Mouse (Mus musculus) ZHBTc4 (cell line): ENCODE measurements around the gene Hdac4.

Source experiments
- DNase-seq: peaks from one replicate; pipeline ENCODE4 v3.0.0-alpha.2; 2011; ENCODE audit warnings: low read depth, low spot score

Hdac4 gene

DNA sequence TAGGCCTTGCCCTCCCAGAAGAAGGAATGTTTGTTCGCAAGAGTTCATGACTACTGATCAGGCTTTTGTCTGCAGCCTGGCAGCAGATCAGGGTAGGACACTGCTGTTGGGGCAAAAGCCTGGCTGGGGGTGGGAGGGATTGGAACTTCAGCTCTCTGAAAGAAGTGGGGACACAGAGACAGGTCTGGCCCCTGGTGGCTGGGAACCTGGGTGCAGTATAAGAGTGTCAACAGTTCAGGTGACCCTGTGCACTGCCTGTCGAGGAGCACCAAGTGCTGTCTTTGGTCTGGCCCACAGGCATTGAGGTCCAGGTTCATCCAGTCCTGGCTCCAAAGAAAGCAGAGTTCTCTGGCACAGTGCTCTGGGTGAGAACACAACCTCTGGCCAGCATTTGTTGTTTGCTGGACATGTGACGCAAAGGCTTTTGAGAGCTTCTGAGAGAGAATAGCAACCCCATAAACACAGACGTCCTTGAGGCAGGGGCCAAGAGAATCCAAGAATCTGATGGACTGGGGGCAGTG lies 95.1 kb downstream of the Hdac4 start:
- DNase-seq, result no peak

DNA sequence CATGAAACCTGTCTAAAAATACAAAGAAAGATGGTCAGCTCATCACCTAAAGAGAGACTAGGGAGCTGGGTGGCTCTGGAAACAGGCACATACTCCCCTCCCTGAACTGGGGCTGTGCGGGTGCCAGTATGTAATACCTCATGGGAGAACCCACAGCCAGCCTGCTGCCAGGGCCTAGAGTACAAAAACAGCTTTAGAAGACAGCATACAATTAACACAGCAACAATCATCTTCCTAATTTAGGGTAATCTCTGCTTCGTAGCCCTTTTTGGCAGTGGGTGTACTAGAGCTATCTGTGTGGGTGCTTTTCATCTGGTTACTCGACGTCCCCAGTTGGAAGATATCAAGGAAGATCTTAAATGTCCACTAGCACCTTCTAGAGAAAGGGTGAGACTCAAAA lies 95.5 kb downstream of the Hdac4 start:
- DNase-seq, result no peak

DNA sequence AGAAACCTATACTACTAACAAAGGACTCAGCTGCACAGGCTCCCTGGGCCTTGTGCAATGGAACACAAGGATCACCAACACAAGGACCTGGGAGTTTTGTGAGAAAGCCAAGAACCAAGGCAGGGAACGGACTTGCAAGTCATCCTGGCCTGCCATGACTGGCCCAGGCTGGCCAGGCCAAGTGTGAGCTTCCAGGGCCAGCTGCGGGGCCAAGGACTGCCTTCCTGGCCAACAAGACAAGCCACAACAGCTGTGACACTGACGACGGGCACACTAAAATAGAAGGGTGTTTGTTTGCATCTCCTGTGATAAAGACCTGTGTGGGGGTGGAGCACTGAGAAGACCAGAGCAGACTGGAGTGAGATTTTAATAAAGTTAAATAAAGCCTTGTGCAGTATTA lies 96.0 kb downstream of the Hdac4 start:
- DNase-seq, result no peak

DNA sequence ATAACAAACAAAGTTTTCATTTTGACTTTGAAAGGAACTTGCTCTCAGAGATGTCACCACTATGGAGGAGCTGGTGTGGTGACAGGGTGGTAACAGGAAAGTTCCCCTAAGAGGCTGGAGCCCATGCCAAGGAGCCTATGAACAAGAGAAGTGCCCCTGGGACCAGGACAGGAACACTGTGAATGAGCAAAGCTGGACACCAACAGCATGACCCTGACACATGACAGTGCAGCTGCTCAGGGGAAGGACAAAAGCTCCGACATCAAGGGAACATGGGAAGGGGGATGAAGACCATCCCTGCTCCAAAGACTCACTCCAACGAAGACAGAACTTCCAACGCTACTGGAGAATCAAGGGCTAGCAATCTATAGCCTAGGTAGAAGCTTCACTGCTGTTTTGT lies 97.0 kb downstream of the Hdac4 start:
- no peak for DNase-seq

DNA sequence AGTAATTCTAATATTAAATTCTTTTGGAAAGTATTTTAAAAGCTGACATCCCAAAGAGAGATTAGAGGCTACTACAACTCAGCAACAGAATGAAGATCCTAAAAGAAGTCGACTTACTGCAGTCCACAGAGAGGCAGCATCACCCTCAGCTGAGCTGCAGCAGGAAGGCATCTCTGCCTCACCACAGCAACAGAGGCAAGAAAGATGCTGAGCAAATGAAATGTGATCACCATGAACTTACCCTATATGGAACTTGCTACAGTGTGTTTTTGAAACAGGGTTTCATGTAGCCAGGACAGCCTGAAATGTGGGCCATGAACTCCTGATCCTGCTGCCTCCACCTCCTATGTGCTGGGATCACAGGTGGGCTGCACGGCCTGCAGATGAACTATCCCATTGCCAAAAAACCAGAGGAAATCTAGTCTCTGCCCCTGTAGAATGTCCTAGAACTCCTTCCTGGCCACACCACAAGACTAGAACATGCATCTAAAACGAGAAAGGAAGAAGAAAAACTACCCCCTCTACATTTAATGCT lies 98.4 kb downstream of the Hdac4 start:
- no peak for DNase-seq

DNA sequence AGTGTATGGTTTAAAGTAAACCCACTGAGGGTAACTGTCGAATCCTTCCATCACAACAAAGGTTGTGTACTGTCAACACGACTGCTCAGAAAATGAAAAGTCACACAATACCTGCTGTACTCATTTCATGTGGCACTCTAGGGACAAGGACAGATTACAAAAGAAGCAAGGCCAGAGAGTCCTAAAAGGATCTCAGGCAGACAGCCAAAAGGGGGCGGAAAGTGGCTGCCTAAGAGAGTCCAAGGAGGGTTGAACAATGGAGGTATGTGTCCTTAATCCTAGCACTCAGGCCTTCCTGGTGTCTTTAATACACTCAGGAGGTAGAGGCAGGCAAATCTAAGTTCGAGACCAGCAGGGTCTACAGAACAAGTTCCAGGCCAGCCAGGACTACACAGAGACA lies 103.2 kb downstream of the Hdac4 start:
- no peak for DNase-seq

DNA sequence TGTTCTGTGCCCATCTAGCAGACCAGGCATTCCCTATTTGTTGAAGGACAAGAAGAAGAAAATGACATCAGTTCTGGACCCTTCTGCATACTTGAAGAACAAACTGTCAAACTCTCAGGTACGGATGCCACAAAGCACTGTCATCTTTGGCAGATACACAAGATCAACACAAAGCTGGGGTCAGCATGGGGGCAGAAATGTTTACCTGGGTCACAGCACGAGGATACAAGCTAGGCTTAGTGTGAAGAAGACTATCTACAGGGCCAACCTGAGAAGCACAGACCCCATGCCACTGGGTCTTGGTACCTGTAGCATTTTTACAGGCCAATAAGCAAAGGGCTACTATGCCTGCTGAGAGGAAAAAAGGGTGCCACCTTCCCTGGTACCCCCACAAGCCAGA lies 107.7 kb downstream of the Hdac4 start:
- no peak for DNase-seq

DNA sequence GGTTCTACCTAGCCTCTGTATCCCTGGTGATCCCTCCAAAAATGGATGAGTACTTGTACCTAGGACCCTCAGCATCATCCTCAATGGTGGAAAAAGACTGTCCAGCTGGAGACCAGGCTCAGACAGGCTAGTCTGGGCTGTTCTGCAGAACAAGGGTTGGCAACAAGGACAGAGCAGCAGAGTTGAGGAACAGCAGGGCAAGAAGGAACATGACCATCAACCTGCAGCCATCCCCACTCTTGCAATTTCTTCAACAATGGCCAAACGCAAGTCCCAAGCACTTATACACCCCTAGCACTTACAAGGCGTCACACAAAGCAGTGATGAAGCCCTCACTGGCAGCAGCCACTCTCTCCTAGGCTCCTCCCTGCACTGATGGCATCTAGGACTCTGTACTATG lies 108.2 kb downstream of the Hdac4 start:
- DNase-seq, result no peak

DNA sequence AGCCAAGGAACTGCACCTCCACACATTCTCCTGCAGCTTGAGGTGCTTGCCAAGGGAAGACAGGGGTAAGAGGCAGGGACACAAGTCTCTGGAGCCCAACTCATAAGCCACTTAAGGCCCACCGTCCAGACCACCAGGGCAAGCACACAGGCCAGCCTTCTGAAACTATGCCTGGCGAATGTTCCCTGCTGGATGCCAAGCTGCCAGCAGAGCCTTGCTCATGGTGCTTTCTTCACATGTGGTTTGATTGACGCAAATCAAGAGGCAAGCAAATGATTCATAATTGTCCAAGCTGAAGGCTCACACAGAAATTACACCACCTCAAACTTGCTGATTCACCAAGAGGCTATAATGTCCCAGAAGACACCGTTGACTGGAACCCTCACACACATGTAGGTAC lies 108.7 kb downstream of the Hdac4 start:
- DNase-seq, result no peak

DNA sequence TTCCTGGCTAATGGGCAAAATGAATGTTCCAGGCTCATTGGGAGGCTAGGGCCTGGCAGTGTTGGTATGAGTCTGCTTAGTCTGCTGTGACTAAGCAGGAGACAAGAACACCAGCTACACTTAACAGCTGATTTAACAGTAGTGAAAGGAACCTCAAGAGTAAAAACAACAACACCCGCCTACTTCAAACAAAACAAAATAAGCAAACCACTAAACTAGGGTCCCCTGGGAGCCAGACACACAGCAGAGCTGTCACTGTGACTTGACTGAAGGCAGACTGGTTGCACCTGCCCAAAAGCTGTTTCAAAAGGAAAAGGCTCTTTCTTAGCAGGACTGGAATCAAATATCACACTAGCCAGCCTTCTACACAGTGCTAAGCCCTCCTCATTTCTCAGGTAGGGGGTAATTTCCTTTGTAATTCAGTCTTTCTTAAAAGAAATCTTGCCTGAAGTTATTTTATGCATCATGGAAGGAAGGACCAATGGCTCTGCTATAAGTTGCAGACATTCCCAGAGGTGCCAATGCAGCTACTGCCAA lies 109.2 kb downstream of the Hdac4 start:
- no peak for DNase-seq

DNA sequence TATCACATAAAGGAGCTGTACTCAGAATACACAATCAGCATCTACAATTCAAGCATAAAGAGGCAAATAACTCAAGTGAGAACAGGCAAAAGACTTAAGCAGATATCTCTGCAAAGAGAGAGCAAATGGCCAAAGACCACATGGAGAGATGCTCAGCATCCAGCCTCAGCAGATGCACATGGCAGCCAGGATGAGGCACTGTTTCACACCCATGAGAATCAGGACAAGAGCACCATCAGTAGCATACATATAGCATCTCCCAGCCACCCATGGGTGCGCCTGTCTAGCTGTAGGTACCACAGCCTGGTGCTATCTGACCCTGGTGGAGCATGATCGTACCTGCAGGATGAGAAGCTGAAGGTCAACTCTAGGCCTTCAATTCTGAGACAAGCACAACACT lies 110.8 kb downstream of the Hdac4 start:
- no peak for DNase-seq

DNA sequence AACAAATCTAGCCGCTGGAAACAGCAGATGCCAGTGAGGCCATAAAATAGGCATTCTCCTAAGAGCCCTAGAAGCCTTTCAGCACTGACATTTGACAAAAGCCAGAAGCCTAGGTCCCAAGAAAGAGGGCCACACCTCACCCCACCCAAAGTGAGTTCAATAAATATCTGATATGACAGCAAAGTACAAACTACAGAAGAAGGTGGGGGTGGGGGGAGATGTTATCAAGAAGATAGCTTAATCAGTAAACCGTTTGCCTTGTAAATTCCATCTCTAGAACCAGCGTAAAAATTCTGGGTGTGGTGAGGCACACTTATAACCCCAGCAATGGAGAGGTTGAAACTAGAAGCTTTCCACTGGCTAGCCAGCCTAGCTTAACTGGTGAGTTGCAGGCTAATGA lies 111.5 kb downstream of the Hdac4 start:
- DNase-seq, result no peak

DNA sequence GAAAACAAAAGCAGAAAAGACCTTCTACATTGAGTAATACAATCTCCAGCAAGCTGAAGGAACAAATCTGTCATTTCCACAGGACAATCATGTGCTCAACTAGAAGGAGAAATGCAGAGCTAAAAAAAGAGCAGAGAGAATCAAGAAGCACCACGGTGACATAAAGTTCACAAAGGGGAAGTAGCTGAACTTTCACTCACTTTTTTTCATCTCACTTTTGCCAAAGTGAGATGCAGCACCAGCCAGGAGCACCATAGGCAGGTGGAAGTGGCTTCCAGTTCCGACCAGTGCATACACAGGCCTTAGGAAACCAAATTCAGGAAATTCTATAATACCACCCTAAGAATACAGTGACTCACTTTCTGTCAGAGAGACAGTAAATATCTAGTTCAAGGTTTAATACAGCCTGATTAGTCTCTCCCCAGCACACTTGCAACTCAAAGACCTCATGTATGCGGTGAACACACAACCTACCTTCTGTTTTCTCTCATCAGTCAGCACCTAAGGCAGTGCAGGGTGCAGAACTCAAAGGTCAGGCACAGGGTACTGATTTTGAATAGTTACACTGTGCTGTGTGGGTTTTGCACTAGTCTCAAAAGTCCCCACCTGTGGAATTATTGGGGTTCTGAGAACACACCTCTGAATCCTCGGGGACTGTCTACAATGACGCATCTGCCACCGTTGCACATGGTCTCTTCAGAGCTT lies 112.5 kb downstream of the Hdac4 start:
- DNase-seq, result no peak

DNA sequence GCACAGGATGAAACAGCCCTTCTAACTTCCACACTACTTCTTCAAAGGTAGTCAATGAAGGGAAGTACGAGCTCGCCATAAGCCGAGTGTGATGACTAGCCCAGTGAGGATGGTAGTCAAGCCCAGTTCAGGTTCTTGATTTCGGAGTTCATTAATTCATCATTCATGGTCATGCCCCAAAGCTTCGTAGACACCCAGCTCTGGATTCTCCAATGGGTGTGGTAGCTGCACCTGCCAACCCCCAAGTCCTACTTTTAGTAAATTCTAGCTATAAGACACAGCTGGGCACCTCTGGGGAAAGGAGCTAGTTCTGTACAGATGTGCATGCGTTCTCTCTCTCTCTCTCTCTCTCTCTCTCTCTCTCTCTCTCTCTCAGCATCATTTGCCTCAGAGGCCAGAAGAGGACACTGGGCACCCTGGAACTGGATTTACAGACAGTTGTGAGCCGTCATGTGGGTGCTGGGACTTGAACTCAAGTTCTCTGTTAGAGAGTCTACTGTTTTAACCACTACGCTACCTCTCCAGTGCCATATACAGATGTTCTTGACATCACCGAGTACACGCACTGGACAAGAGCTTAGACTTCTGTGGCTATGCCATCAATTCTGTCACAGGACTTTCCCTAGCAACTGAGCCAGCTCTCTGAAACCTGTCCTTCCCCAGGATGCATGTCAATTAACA lies 113.2 kb downstream of the Hdac4 start:
- no peak for DNase-seq

DNA sequence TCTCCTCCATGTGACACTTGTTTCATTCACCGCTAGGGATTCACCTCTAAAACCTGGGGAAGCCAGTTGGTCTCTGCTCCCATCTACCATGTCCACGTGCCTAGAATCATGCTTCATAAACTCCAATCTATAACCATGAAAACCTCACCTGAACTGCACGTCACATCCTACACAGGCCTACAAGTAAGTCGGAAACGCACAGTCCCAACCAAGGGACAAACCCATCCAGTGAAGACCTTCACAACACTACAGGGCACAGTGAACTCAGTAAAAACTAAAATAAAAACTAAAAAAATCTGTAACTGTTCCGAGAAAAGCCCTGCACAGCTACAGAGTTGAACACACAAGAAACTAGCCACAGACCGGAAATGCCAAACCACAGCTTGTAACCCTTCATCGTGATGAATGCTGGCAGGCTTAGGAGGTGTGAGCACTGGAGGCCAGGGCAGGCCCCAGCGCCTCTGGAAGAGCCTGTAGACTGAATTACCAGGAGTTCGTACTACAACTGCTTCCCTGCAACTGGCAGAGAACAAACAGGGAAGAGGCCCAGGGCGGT lies 115.4 kb downstream of the Hdac4 start:
- DNase-seq, result no peak

DNA sequence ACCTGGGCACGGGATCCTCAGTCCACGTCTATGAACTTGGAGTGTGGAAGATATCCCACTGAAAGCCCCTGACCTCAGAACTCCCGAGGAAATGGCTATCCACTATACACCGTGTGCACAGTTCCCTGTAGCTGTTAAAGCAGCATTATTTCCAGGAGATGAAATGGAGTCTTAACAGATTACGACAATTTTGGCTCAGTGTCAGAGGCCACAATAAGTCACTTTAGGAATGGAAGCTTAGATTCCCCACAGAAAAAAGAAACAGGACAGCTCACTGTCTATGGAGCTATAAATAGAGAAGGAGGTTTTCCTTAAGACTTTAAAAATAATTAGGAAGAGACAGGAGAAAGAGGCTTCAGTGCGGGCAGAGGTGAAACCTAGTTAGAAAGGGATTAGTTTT lies 120.2 kb downstream of the Hdac4 start:
- DNase-seq, result no peak

DNA sequence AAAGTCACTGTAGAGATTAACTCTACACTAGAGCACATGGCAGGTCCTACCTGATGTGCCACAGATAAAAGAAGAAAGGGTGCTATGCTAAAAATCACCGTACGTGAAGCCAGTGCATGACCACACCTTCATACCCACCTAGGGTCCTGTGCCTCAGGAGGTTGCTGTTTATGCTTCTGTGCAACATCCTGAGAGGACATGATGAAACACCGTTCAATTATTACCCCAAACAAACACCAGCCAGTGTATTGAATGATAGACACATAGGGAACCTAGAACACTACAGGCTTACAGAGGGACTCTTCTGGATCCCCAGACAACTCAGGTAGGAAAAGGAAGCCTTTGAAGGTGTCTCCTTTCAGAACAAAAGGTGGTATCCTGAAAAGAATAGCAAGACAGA lies 120.8 kb downstream of the Hdac4 start:
- DNase-seq, result no peak

DNA sequence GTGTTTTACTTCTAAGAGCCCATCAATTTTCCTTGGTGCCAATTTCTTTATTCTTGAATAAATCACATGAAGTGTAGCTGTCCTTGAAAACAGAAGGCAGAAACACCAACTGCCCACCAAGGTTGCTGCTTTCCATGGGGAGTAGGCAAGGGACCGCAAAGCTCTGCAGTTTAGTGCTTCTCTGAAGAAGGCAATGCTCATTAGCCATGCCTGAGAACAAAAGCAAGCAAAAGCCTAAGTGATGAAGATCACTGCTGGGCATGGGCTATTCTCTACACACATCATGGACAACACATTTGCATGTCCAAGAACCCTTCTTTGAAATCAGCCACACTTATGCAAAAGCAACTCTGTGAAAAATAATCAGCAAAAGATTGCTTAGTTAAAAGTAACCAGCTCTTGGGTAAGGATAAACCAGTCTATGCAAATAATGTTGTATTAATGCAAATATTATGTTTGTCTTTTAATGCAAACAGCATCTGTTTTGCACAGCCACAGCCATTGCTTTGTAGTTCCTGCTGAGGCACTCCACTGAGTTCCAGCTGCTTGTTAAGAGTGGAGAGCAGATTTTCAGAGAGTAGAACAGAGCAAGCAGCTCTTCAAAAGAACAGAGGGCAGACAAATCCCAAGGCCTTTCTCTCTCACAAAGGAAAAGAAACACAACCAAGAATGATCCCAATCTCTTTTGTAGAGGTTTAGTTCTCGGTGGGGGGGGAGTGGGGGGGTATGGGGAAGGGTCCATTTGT lies 125.4 kb downstream of the Hdac4 start:
- no peak for DNase-seq

DNA sequence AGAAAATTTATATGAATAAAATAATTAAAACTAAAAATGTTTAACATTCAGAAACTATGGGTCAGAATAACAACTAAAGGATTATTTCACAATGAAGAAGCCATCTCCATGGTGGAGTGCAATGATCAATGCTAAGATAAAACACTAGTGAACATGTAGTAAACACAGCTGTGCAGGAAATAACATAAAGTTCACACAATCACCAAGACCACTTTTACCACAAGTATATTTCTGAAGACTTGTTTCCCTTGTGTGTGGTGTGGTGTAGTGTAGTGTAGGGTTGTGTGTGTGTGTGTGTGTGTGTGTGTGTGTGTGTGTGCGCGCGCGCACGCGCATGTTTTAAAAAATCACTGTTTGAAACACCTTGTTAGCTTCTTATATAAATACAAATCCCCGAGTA lies 126.0 kb downstream of the Hdac4 start:
- DNase-seq, result no peak

DNA sequence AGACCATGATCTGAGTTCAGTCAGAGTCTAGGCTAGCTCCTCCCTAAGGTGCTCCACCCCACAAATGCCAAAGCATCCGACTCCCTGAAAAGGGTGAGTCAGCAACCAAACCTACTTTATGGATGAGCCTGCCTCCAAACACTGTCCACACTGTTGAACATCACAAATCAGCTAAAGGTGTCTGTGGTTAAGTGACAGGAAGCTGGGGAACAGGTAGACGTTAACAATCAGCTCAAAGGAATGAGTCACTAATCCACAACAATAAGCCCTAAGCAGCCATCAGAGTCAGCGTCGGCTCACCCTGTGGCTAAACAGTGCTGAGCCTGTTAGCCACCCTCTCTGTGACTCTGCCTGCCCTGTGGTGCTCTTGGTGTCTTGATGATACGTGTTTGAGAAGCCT lies 131.2 kb downstream of the Hdac4 start:
- peak; percentile 30 for DNase-seq

DNA sequence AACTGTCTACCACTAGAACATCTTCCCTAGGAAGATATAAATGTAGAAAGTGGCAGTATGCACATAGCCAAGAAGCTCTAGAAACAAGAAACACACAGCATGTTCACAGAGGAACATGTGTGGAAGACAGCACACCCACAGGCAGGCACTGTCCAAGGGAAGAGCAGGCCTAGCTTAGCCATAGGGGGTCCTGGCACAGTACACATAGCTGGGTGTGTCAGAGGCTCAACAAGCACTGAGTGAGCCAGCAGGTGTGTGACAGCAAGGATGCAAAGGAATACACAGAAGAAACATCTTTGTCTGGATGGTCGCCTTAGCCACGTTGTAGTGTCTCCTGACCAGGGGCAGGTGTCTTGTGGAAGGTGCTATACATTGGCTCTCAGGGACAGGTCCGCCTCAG lies 132.2 kb downstream of the Hdac4 start:
- DNase-seq, result no peak
